Mouse (Mus musculus): ENCODE measurements at regions not wholly inside any gene's neighbourhood (a gene's known extent, or its start where the extent isn't known, plus 50 kb on each side); places are given as distances from the start of the nearest gene placed in this dataset.
"Not testable (repeated sequence)": the region's sequence is repeated elsewhere in the genome, so short reads cannot be mapped to it uniquely, and the experiment has no call there.

DNA sequence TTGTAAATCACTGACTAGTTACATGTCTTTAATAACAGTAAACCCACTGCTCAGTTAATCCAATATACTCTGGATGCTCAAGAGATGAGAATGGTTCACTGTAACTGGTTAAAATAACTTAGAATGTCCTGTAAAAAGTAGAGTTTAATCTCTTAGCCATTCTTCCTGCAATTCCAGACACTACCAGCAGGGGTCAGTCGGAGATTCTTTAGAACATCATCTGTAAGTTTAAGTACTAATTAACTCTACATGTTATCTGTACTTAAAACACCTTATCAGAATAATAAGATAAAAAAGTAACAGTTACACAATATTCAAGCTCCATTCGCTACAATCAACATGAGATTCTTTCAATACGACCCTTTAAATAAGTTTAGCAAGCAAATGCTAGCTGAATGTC, 58.7 kb upstream of the Olig3 start:
- DNase-seq (ENCODE audit: low read depth, low spot score), result no peak

GRCm38 (mm10) chr10:19295388-19296013, 60.8 kb upstream of the Olig3 start:
- no peak for DNase-seq (ENCODE audit: low read depth, low spot score)

GRCm38 (mm10) chr10:19291474-19291873, 64.9 kb upstream of the Olig3 start:
- DNase-seq (ENCODE audit: low read depth, low spot score), result no peak

GRCm38 (mm10) chr10:19291039-19291438, 65.3 kb upstream of the Olig3 start:
- not testable (repeated sequence) for DNase-seq (ENCODE audit: low read depth, low spot score)

GRCm38 (mm10) chr10:19282166-19282565, 74.2 kb upstream of the Olig3 start:
- DNase-seq (ENCODE audit: low read depth, low spot score), result no peak

GRCm38 (mm10) chr10:19281021-19281420, 75.3 kb upstream of the Olig3 start:
- no peak for DNase-seq (ENCODE audit: low read depth, low spot score)

GRCm38 (mm10) chr10:19278189-19278842, 78.0 kb upstream of the Olig3 start:
- DNase-seq (ENCODE audit: low read depth, low spot score), result no peak

DNA sequence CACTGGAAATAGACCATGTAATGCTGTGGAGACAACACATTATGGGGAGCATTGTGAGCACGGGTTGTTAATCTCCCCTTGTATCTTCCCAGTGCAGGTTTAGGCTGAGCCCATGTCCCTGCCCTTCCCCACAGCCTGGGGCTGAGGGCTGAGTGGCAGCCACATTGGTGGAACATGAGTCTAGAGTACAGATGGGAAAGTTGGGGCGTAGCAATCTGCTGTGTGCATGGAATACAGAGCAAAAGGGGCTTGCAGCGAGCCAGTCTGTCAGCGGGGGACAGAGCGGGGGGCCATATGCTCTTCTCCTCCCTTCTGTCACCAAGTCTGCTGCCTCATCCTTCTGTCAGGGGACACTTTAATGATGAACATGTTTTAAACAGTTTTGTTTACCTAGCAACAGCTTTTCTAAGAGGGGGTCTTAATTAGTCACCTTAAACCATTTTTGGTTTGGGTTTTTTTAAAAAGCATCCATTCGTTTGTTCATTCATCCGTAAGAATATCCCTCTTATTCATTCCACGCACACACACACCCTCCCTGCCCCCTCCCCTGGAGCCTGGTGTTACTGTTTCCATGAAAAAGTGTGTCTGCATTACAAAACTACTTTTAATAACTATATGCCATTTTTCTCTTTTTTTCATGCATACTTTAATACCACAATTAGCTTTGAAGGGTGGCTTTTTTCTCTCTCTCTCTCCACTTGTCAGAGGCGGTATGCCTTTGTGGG, 79.1 kb upstream of the Olig3 start:
- peak; percentile 44 for DNase-seq (ENCODE audit: low read depth, low spot score)

DNA sequence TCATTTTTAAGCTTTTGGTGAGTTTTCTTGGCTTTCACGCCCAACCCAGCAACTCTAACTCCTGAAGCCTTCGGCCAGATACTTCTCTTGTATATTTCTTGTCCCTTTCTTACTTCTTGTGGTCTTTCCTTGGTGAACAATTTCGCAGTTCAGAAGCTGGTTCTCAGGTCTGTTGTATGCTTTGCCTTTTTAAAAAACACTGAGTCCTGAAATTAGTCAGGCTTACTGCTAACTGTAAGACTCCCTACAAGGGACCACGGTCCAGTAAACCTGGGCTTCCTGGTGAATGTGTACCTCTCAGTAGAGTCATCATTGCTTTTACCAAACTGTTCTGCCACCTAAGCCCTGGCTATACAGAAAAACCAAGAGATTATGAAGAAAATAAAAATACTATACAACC, 81.3 kb upstream of the Olig3 start:
- DNase-seq (ENCODE audit: low read depth, low spot score), result no peak

DNA sequence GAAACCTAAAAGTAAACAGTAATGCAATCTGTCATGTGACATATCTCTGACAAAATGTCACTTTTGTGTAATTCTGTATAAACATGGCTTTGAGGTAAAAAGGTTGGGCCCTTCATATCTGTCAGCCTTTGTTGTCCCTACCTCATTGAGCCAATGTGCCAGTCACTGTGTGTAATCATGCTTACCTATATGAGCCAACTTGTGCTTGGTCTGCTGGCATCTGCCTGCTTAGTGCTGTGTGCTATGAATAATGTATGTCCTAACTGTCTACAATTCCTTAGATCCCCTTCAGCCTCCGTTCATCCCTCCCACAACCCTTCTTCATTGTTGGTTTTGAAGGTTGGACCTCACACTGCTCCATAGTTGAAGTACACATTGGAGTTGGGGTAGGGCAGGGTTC, 86.9 kb upstream of the Olig3 start:
- no peak for DNase-seq (ENCODE audit: low read depth, low spot score)

DNA sequence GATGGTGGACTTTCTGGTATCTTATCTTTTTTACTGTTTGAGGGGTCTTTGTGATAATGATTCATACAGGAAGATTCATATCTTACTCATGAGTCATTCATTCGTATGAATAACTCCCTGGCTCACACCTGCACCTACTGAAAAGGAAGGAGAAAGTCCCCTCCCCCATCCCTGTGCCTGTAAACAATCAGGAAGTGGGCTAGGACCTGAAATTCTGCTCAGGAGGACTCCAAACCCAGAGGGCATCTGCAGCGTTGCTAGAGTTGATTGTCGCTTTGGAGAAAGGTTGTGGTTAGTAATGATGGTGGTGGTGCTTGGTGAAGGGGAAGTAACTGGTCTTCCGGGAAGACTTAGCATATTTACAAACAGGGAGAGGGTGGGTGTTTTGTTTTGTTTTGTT, 88.3 kb upstream of the Olig3 start:
- DNase-seq (ENCODE audit: low read depth, low spot score), result no peak

DNA sequence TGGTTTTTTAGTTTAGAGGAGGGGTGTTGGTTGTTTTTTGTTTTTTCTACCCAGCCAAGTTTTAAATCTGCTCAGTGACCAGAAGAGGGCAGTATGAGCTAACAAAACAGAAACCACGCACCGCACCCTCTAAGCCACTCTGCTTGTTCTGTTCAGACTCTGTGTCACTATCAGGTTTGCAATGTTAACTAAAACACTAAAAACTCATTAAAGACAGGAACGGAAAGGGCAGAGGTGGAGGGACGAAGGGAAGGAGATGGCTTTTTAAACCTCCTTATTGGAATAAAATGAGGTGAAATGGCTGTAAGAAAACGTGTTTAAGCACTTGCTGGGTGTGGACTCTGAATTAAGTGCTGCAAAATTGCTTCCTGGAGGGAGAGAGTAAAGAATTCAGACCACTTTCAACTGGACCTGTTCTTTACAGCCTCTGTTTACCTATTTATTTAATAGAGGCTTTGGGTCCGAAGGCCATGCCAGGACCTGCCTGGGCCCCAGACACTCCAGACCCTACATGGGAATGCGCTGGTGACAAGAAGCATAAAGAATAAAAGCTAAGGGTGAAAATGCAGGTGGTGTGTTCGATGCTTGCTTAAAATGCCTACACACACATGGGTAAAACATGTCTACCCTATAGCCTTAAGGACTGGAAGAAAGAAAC, 116.1 kb upstream of the Olig3 start:
- DNase-seq (ENCODE audit: low read depth, low spot score), result peak; percentile 65

DNA sequence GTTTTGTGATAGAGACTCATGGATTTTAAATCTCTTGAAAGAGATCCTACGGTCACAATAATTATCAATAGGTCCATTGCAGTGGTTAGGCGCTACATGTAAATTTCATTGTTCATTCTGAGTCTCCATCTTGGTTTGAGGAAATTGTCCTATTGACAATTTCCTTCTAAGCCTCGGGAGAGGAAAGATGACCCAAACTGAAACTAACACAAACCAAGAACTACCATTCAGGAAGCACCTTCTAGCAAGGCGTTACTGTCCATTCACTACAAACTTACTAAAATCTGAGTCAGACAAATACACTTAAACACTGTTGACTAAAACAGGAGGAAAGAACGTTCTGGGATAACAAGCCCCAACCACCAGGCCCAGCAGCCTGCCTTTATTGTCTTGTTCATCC, 140.1 kb upstream of the Olig3 start:
- no peak for DNase-seq (ENCODE audit: low read depth, low spot score)

DNA sequence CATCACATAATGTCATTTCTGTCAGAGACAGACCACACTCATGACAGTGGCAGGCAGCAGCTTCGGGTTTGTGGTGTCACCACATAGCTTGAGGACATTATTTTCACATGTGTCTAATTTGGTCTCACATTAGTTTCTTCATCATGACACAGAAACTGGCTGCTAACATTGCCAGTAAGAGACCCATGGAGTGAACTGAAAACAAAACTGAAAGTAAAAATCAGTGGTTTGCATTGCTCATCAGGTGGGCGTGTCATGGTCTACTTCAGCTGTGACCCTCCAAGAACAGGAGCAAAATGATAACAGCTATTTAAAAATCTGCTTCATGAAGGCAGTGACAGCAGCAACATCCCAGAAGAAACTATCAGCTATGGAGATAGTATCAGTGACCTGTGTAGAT, 146.6 kb upstream of the Olig3 start:
- no peak for DNase-seq (ENCODE audit: low read depth, low spot score)

- DNase-seq (ENCODE audit: low read depth, low spot score), result peak; percentile 72
Observed at GRCm38 (mm10) chr10:19208101-19208722, 148.1 kb upstream of the Olig3 start.

GRCm38 (mm10) chr10:19207505-19207904, 148.8 kb upstream of the Olig3 start:
- DNase-seq (ENCODE audit: low read depth, low spot score), result no peak

DNA sequence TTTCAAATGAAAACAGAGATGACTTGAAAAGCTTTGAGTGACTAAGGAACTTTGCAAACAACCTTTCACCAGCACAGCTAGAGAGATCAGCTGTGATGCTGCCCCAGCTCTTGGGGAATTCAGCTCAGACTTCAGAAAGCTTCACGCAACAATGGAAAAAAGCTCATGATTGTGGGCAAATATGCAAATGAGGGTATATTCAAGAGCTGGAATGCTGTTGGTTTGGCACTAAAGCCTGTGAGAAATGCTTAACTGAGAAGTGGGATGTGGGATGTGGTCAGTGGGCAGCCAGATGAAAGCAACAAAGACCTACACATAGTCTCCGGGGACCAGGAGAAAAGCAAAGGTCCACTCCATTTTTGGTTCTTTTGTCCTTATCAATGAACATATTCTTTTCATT, 156.0 kb upstream of the Olig3 start:
- no peak for DNase-seq (ENCODE audit: low read depth, low spot score)

DNA sequence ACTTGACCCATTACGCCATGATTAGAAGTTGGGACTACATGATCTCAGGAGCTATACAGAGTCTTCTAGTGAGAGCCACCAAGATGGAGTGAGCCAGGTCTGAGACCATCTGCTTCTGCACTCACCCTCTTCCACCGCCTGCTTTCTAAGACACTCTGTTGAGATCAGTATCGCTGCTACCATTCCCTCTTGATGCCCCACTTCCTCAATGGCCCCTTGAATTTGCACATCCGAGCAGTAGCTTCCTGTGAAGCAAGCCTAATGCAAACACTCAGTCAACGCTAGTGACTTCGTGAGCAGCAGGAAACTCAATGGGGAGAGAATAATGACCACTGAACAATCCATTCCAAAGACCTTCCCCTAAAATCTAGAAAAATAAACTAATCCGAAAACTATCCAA, 160.7 kb upstream of the Olig3 start:
- DNase-seq (ENCODE audit: low read depth, low spot score), result no peak

DNA sequence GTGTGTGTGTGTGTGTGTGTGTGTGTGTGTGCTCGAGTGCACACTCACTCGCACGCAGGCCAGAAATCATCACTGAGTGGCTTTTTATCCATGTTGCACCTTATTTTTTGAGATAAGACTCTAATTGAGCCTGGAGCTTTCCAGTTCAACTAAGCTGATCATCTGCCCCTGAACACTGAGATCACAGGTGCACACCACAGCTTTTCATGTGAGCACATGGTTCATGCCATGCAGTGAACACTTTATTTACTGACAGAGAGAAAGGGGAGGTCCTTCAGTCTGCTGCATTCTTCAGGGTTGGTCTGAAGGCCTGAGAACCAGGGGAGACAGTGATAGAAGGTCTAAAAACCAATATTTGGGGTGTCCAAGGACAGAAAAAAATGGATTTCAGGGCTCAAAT, 161.7 kb upstream of the Olig3 start:
- no peak for DNase-seq (ENCODE audit: low read depth, low spot score)

- DNase-seq (ENCODE audit: low read depth, low spot score), result no peak
Observed at GRCm38 (mm10) chr10:19192971-19193758, 163.2 kb upstream of the Olig3 start.

GRCm38 (mm10) chr10:19192221-19192620, 164.1 kb upstream of the Olig3 start:
- DNase-seq (ENCODE audit: low read depth, low spot score), result no peak

Data from mesoderm, embryonic 11.5 days (tissue).